Mouse (Mus musculus): ENCODE data around the gene Nckap5l. TPM values are rescaled to one million over a fixed set of nuclear protein-coding genes. Genes with fewer than 3 reads are reported as not detected.

Gene Nckap5l
- polyA plus RNA-seq, 1 experiment from 2014 or later = 14.4 TPM

- Histone ChIP-seq H3K36me3 (ENCODE audit: insufficient read depth) (peaks cover 13% of the 10 kb centered on the region), H3K4me1 (ENCODE audit: insufficient read depth) (0 out of 2 replicates have a peak, but pooled peaks cover 3% of the 10 kb centered on the region), H3K4me3 (ENCODE audit: low read depth, low read length) (peak within 1 kb of the TSS; percentile 76), H3K27me3 (ENCODE audit: insufficient read depth, low read length) (no peaks in the 10 kb centered on the region), H3K9ac (peak within 1 kb of the TSS; percentile 91), H3K4me2 (peak within 1 kb of the TSS; percentile 77), H3K9me3 (ENCODE audit: low read depth, low read length) (no peaks in the 10 kb centered on the region), H3K27ac (ENCODE audit: low read depth) (peak within 1 kb of the TSS; percentile 98)
- ATAC-seq (ENCODE audit: insufficient read depth) = peak; percentile 84
- peak; percentile 61 for TF ChIP-seq CTCF (IDR thresholded peaks at IDR 0.05; ENCODE audit: low read depth)
- WGBS = under 1% methylated on average over 26 of the region's 26 CpGs
- DNase-seq = peak; percentile 96
These were observed 17.0 kb upstream of the Nckap5l start, which contains the start of gene Bcdin3d for GRCm38 (mm10) chr15:99474576-99474926. TSS of gene Bcdin3d (minus strand) at chr15:99474730.

- Histone ChIP-seq H3K27ac (ENCODE audit: low read depth) (peak overlapping the region; percentile 98), H3K4me2 (peak overlapping the region; percentile 77), H3K4me3 (ENCODE audit: low read depth, low read length) (peak overlapping the region; percentile 76), H3K27me3 (ENCODE audit: insufficient read depth, low read length) (no peaks in the 10 kb centered on the region), H3K36me3 (ENCODE audit: insufficient read depth) (peaks cover 13% of the 10 kb centered on the region), H3K4me1 (ENCODE audit: insufficient read depth) (0 out of 2 replicates have a peak, but pooled peaks cover 3% of the 10 kb centered on the region), H3K9me3 (ENCODE audit: low read depth, low read length) (no peaks in the 10 kb centered on the region), H3K9ac (peak overlapping the region; percentile 91)
- peak; percentile 89 for ATAC-seq (ENCODE audit: insufficient read depth)
- DNase-seq = peak; percentile 90
- TF ChIP-seq CTCF (IDR thresholded peaks at IDR 0.05; ENCODE audit: low read depth) = no peak
- 4% methylated on average over 38 of the region's 38 CpGs for WGBS
These were observed 16.4 kb upstream of the Nckap5l start for GRCm38 (mm10) chr15:99473801-99474575.

- H3K4me1 ChIP-seq (ENCODE audit: insufficient read depth) = 0 out of 2 replicates have a peak, but pooled peaks cover 3% of the 10 kb centered on the region
- no peaks in the 10 kb centered on the region for H3K27me3 ChIP-seq (ENCODE audit: insufficient read depth, low read length)
- no peak for TF ChIP-seq CTCF (IDR thresholded peaks at IDR 0.05; ENCODE audit: low read depth)
- H3K4me3 ChIP-seq (ENCODE audit: low read depth, low read length) = no peak overlapping the region; the same call in 1 of the 2 replicates
- WGBS = 82% methylated on average over 7 of the region's 7 CpGs
- no peak overlapping the region for H3K27ac ChIP-seq (ENCODE audit: low read depth)
- H3K9ac ChIP-seq = no peak overlapping the region
- H3K4me2 ChIP-seq = peak overlapping the region; percentile 77
- peaks cover 13% of the 10 kb centered on the region for H3K36me3 ChIP-seq (ENCODE audit: insufficient read depth)
- DNase-seq = no peak
- no peak for ATAC-seq (ENCODE audit: insufficient read depth)
- no peaks in the 10 kb centered on the region for H3K9me3 ChIP-seq (ENCODE audit: low read depth, low read length)
These were observed 15.4 kb upstream of the Nckap5l start for GRCm38 (mm10) chr15:99472972-99473371.

- Histone ChIP-seq H3K4me1 (ENCODE audit: insufficient read depth) (0 out of 2 replicates have a peak, but pooled peaks cover 3% of the 10 kb centered on the region), H3K4me3 (ENCODE audit: low read depth, low read length) (no peak overlapping the region), H3K27me3 (ENCODE audit: insufficient read depth, low read length) (no peaks in the 10 kb centered on the region), H3K36me3 (ENCODE audit: insufficient read depth) (peaks cover 13% of the 10 kb centered on the region), H3K9me3 (ENCODE audit: low read depth, low read length) (no peaks in the 10 kb centered on the region), H3K4me2 (no peak overlapping the region), H3K27ac (ENCODE audit: low read depth) (no peak overlapping the region), H3K9ac (no peak overlapping the region)
- 73% methylated on average over 14 of the region's 14 CpGs for WGBS
- no peak for TF ChIP-seq CTCF (IDR thresholded peaks at IDR 0.05; ENCODE audit: low read depth)
- no peak for DNase-seq
- ATAC-seq (ENCODE audit: insufficient read depth) = no peak
These were observed 14.1 kb upstream of the Nckap5l start for GRCm38 (mm10) chr15:99471677-99472063.

GRCm38 (mm10) chr15:99470971-99471676 lies 13.6 kb upstream of the Nckap5l start:
- Histone ChIP-seq H3K36me3 (ENCODE audit: insufficient read depth) (peaks cover 13% of the 10 kb centered on the region), H3K9ac (no peak overlapping the region), H3K27ac (ENCODE audit: low read depth) (no peak overlapping the region), H3K4me3 (ENCODE audit: low read depth, low read length) (no peak overlapping the region), H3K9me3 (ENCODE audit: low read depth, low read length) (no peaks in the 10 kb centered on the region), H3K27me3 (ENCODE audit: insufficient read depth, low read length) (no peaks in the 10 kb centered on the region), H3K4me1 (ENCODE audit: insufficient read depth) (0 out of 2 replicates have a peak, but pooled peaks cover 3% of the 10 kb centered on the region), H3K4me2 (no peak overlapping the region)
- DNase-seq (peak; percentile 82), ATAC-seq (ENCODE audit: insufficient read depth) (no peak)
- TF ChIP-seq CTCF (IDR thresholded peaks at IDR 0.05; ENCODE audit: low read depth) = peak; percentile 76
- WGBS = 54% methylated on average over 17 of the region's 17 CpGs

- TF ChIP-seq CTCF (IDR thresholded peaks at IDR 0.05; ENCODE audit: low read depth) = no peak
- Histone ChIP-seq H3K4me1 (ENCODE audit: insufficient read depth) (0 out of 2 replicates have a peak, but pooled peaks cover 3% of the 10 kb centered on the region), H3K36me3 (ENCODE audit: insufficient read depth) (peaks cover 13% of the 10 kb centered on the region), H3K27ac (ENCODE audit: low read depth) (no peak overlapping the region), H3K9ac (no peak overlapping the region), H3K4me3 (ENCODE audit: low read depth, low read length) (no peak overlapping the region), H3K9me3 (ENCODE audit: low read depth, low read length) (no peaks in the 10 kb centered on the region), H3K4me2 (no peak overlapping the region), H3K27me3 (ENCODE audit: insufficient read depth, low read length) (no peaks in the 10 kb centered on the region)
- 84% methylated on average over 31 of the region's 31 CpGs for WGBS
- ATAC-seq (ENCODE audit: insufficient read depth) (no peak), DNase-seq (no peak)
These were observed 12.7 kb upstream of the Nckap5l start for GRCm38 (mm10) chr15:99470224-99470761.

- Histone ChIP-seq H3K4me1 (ENCODE audit: insufficient read depth) (no peaks in the 10 kb centered on the region), H3K9me3 (ENCODE audit: low read depth, low read length) (no peaks in the 10 kb centered on the region), H3K27me3 (ENCODE audit: insufficient read depth, low read length) (no peaks in the 10 kb centered on the region), H3K9ac (no peak overlapping the region), H3K4me3 (ENCODE audit: low read depth, low read length) (no peak overlapping the region), H3K27ac (ENCODE audit: low read depth) (no peak overlapping the region), H3K4me2 (no peak overlapping the region), H3K36me3 (ENCODE audit: insufficient read depth) (peaks cover 13% of the 10 kb centered on the region)
- TF ChIP-seq CTCF (IDR thresholded peaks at IDR 0.05; ENCODE audit: low read depth) = no peak
- 81% methylated on average over 4 of the region's 4 CpGs for WGBS
- no peak for ATAC-seq (ENCODE audit: insufficient read depth)
- DNase-seq = no peak
These were observed 12.2 kb upstream of the Nckap5l start for GRCm38 (mm10) chr15:99469736-99470135.
